Mouse (Mus musculus): Measurements from ENCODE around the gene Gprc5c.
A peak's percentile ranks its signal among the peaks of the same experiment; 100 is the strongest.

Gprc5c gene

DNA sequence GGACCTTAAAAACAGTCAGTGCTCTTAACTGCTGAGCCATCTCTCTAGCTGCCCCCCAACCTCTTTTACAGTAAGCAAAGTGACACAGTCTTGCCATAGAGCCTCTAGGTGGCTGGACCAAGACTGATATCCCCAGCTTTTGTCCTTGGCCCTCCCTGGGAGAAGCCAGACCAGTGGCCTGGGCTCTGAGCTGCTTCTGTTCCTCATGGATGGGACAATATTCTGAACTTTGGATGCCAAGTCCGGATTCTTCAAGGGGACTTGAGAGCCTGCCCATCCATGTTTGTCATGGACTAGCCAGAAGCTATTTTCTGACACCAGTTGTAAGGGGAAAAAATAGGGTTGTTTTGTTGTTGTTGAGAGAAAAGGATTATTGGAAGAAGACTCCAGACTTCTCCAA is 18.8 kb downstream of the Gprc5c start:
- DNase-seq, result no peak

DNA sequence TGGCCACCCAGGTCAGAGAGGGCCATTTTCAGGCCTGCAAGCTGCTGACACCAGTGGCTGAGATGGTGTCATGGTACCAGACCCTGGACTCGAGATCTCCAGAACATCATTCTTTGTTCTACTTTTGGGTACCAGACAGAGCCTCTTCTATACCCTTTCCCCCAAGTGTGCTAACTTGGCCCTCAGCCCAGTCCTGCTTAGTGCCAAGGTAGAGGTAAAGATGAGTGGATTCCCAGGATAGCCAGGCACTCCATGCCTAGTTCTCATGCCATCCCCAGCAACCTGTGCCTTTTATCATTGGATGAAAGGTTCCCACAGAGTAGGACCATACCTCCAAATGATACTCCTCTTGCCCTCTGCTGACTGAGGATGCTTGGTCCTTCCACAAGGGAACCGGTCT is 20.6 kb downstream of the Gprc5c start:
- no peak for DNase-seq

DNA sequence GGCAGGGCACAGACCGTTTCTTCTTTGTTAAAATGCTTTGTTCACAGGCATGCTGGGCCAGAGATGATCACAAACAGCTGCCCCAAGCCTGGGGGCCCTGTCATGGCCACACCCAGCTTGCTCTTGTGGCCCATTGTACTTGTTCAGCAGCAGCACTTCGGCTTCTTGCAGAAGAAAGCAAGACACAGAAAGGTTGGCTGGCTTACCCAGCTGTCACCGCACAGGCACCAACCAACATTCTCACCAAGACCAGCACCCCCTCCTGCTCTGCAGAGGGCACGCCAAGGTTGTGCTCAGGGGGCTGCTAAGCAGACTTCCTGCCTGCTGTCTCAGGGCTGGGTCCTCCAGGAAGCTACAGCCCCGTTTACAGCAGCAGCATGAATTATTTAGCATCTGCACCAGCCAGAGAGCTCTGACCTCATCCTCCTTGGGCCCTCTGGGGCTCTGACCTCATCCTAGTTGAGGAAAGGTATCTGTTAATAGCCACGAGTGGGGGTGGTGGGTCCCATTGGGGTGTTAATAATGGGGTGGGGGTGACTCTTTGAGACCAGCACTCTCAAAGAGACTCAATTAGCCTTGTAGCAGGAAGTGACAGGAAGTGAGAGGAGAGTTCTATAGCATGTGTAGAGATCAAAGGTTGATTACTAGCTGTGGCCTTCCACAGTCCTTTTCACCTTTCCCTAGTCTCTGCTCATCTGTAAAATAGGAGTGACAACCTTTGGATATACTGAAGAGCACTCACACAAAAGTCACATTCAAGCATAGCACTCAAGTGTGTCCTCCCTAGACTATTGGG is 22.3 kb downstream of the Gprc5c start:
- peak in 1 of 2 experiments; percentile 48 for DNase-seq

DNA sequence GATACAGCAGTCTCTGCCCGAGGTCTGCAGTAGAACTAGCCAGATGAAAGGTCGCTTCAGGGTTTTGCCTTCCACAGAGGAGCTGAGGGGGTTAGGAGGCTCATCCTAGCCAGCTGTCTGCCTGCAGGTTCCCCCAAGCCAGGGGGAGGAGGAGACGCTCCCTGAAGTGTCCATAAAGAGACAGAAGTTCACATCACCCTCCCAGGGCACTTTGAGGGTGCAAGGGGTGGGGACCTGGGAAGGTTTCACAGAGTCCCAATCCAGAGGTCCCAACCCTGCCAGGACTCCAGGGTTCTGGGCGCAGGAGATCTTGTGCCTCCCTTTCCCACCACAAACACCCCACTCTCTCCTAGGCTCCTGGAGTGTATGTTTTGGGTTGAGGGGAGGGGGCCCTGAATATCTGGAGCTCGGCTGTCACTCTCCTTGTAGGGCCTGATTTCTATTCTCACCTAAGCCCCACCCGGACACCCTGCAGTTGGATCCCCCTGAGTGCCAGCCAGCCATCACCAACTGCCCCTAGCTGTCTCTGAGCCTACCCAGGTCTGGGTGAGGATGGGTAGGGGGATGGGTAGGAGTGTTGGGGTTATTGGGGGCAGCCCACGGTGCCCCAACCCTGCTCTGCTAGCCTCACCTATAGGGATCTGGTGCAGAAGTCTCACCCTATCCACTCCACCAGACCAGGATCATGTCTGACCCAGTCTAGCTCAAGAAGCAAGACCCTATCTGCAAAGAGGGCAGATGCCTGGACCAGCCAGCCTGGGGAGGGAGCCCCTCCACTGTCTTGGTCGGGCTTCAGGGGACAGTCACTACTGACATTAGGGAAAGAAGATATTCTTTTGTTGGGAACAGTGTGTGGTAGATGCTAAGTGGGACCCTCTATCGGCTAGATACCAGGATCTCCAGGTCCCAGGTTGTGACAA is 23.5 kb downstream of the Gprc5c start:
- DNase-seq, result no peak

DNA sequence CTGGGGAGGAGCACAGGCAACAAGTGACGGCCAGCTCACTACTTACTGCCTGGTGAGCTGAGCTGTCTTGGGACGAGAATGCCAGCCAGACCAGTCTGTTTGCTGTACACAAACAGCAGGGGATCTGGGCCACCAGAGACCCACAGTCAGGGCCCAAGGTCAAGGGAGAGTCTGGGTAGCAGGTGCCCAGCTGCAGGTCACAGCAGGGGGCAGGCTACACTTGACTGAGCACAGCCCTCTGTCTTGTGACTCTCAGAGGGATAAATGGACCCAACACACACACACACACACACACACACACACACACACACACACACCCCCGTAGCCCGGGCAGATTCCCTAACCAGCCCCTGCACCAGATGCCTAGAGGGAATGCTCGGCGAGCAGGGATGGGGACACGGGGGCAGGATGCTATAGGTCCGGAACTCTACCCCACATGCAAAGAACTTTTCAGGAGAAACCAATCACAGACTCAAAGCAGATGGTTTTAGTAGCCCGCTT is 24.4 kb downstream of the Gprc5c start:
- peak; percentile 72 to 82 for DNase-seq

DNA sequence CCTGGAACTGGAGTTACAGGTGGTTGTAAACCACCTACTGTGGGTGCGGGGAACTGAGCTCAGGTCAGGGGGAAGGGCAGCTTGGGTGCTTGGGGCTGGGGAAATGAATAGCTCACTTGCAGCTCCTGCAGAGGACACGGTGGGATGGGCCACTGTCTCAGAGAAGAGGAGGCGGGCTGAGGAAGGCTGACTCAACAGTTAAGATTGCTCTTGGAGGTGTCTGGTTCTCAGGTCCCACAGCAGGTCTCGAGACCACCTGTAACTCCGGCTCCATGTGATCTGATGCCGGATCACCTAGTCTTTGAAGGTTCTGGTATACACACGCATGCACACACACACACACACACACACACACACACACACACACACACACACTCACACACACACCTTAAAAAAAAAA is 25.2 kb downstream of the Gprc5c start:
- DNase-seq, result peak; percentile 51 to 69

DNA sequence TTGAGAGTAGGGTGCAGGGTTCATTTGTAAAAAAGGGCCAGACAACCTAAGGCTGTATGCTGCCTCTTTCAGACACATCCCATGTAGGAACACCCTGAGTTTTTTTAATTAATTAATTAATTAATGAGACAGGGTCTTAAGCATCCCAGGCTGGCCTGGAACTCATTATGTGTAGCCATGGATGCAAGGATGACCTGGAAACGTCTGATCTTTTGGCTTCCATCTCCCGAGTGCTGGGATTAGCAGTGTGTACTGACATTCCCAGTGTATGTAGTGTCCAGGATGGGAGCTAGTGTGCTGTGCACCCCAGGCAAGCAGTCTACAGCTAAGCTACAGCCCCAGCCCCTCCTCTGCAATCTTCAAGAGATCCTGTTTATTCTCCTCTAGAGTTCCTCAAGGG is 25.7 kb downstream of the Gprc5c start:
- DNase-seq, result no peak

DNA sequence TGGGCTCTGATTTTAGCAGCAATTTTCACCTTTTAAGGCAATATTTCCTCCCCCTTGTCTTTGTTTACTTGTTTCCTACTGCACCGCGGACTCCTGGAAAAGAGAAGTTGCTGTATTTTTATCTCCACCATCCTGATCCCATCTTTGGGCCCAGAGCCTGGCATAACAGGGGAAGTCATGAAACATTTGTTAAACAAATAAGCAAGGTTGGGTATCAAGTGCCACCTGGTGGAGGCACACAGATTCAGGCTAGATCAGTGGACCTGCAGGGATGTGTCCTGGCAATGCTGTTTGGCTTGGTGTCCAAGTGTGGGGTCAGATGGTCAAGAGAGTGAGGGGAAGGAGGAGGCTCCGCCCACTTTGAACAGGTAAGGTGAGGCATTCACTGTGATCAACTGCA is 26.2 kb downstream of the Gprc5c start:
- DNase-seq, result peak; percentile 74 to 85

DNA sequence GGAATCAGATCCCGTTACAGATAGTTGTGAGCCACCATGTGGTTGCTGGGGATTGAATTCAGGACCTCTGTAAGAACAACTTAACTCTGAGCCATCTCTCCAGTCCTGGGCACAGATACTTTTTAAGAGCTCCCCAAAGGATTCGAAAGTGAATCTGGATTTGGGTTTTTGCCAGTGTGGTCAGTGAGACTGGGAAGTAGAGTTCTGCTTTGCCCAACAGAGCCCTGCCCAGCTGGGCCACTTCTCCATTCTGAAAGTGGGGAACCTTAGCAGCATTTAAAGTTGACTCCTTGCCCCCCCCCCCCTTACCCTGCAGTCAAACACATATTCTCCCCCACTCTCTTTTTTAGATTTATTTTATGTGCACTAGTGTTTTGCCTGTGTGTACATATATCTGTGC is 28.7 kb downstream of the Gprc5c start:
- no peak for DNase-seq

DNA sequence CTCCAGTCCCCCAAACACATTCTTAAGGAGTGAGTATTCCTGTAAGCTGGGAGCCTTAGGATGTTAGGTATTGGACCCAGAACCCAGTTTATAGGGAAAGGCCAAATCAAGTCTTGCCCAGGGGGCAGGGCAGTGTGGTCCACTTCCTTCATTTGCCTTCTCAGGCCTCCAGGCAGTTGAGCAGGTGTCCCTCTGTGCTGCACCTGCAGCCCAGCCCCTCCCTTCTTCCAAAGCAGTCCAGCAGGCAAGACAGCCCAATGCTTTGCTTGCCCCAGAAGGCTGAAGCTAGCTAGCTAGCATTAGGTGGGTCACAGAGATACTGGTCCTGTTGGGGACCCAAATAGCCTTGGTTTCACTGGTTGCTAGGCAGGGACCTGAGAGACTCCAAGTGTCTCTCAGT is 29.2 kb downstream of the Gprc5c start:
- no peak for DNase-seq

DNA sequence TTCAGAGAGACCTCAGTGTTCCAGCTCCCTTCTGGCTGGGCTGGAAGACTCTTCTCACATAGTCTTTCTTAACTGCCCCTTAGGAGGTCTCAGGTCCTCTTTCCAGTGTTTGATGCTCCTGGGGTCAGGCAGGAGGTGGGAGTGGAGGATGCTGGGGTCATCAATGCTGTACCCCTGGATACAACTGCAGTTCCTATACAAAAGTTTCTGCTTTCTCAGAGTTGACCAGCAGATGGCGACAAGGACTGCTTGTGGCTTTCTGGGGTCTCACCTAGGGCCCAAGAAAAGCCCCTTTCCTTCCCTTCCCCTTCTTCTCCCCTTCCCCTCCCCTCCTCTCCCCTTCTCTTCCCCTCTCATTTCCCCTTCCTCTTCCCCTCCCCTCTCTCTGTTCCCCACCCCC is 29.6 kb downstream of the Gprc5c start:
- peak; percentile 53 to 61 for DNase-seq

DNA sequence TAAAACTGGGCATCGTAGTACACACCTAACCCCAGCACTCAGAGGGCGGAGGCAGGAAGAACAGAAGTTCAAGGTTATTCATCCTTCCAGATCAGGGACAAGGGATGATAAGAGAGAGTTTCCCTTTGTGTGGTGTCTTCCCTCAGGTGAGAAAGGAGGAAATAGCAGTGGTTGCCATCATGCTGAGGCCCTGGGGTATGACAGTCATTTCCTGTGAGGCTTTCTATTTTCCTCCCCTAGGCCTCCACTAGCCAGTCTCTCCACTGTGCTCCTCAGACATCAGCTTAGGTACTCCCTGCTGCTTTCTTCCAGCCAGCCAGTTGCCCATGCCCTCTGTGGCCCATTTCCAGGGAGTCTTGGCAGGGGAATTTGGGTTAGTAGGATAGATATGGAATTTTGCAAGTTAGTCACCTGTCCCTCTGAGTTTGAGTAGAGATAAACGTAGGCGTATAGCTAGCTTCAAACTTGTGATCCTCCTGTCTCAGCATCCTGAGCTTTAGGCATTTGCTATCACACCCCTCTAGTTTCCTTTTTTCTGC is 32.4 kb downstream of the Gprc5c start:
- no peak for DNase-seq

DNA sequence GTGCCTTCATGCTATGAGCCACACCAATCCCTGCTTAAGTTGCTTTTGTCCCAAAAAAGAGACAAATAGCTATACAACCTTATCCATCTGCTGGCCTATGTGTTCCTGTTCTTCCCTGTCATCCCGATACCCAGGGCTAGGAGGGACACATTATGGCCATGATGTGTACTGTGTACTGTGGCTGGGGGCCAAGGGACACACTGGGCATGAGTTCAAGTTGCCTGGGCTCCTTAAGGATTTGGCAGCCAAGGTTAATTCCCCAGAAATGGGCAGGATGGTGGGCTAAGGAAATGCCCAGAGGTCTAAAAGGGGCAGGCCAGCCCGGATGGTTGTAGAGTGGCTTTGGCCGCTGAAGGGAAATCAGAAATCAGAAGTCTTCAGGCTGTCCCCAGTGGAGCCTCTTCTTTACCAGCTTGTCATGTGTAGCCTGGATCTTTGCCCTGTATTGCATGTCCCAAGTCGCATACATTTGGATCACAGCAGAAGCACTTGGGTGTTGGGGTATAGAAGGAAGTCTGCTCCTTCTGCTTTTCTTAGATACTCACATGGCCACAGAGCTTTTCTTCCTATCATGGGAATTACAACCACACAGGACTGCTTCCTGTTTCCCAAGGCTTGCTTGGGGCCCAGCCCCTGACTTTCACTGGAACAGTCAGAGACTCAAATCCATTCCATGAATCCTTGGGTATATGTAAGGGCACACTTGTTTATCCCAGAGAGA is 33.6 kb downstream of the Gprc5c start:
- no peak for DNase-seq

DNA sequence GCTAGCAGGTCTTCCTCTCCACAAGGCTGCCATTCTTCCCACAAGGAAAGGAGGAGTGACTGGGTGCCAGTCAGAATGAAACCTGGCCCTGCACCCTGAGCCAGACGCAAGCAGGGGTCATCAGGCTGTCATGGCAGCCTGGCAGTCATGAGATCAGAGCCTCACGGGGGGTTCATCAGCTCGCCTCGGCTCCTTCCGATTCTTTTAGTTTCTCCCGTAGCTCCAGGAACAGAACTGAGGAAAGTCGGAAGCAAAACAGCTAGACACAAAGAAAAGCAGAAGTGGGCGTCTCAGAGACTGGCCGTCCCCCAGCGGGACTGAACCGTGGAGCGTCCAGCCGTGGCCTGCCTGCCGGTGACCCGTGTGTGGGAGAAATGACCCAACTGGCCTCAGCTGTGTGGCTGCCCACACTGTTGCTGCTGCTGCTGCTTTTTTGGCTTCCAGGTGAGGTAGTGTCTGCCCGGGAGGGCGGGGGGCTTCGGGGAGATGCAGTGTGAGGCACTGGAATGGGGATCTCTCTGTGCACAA is 39.1 kb downstream of the Gprc5c start, which contains the start of gene Cd300a:
TSS of gene Cd300a (plus strand) at position 51 of the 528 bp plus-strand sequence.
- DNase-seq, result peak; percentile 55 to 66

DNA sequence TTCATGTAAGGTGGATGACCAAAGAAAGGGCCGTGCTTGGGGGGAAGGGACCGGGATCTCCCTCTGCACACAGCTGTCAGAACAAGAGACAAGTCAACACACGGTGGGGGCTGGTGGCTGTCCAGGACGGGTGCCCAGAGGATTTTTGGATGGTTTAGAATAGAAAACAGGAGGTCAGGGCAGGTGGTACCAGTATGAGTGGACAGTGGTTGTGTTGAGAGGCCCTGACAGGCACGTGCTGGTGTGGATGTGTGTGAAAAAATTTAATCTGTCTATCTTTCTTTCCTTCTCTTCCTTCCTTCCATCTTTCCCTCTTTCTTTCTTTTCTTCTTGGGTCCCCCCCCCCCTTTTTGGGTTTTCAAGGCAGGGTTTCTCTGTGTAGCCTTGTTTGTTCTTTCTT is 39.6 kb downstream of the Gprc5c start:
- no peak for DNase-seq

DNA sequence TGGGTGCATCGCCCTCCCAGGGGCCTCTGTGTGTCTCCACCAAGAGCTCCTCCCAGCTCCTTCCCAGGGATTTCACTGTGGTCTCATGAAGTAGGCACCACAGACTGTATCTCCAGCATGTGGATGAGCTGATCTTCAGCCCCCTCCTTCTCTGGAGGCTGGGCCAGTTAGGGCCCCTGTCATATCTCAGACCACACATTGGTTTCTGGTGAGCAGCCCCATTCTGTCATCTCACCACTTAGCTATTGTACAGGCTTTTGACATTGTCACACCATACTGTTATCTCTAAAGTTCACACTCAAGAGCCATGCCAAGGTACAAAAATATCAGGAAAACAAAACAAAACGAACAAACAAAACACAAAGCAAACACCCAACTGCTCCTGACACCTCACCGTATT is 45.1 kb downstream of the Gprc5c start:
- DNase-seq, result no peak

DNA sequence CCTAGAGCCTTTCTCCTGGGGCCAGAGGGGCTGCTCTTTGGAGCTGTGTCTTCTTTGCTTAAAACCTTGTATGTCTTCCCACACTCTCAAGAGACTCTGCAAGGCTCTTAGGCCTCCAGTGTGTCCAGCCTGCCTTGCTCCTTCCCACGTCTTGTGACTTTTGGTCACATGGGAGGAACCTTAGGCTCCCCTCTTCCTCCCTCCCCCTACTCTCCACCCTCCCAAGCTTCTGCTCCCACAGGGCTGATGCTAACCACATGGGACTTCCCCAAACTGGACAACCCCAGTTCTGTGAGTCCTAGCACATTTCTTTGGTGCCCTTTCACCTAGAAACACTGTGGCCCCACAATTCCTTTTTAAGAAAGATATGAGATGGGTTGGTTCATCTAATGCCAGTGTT is 47.1 kb downstream of the Gprc5c start:
- DNase-seq, result no peak

DNA sequence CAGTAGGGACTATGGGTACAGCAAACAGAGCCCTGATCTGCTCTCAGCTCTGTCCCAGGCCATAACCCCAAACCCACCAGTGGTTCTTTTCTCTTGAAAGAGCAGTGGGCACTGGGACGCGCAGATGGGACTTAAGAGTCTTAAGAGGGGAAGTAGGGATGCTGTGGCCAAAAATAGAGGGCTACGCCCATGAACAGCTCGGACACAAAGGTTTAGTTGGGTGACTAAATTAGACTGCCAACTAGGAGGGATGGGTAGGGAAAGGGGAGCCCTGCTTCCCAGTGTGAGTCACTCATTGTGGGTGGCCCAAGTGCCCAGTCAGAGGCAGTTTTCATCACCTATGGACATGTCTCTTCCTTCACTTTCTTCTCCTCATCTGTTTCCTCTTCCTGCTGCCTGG is 52.3 kb downstream of the Gprc5c start:
- no peak for DNase-seq

DNA sequence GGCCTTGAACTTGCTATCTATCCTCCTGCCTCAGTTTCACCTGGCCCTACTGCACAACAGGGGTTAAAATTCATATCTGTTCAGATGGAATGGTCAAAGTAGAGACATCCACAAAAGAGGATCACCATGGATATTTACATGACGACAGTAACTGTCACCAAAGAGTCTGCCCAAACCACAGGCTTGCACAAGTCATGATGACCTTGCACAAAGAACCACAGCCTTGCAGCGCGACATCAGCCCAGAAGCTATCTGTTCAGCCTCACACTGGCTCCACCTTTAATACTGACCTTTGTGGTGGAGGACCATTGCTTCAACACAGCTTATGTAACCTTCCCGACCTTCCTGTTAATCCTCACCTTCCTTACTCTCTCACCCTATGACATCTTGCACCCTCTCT is 56.6 kb downstream of the Gprc5c start:
- DNase-seq, result no peak

DNA sequence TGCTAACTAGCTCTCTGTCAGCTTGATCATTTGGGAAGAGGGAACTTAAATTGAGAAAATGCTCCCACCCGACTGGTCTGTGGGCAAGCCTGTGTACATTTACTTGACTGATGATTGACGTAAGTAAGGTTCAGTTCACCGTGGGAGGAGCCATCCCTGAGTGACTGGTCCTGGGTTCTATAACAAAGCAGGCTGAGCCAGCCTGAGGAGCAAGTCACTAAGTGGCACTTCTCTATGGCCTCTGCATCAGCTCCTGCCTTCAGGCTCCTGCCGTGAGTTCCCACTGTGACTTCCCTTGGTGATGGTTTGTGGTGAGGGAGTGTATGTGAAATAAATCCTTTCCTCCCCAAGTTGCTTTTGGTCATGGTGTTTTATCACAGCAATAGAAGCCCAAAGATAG is 57.1 kb downstream of the Gprc5c start:
- no peak for DNase-seq

DNA sequence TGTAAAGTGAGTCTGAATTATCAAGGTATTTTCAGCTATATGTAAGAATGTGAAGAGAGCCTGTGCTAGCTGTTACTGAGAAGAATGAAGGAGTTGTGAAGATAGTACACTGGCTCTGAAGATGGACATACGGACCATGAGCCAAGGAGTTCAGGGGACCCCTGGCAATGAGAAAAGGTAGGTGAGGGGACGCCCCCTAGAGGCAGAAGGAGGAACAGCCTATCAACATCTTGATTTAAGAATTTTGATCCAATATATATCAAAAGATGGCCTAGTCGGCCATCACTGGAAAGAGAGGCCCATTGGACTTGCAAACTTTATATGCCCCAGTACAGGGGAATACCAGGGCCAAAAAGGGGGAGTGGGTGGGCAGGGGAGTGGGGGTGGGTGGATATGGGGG is 58.6 kb downstream of the Gprc5c start:
- DNase-seq, result peak in 1 of 2 experiments; percentile 18

DNA sequence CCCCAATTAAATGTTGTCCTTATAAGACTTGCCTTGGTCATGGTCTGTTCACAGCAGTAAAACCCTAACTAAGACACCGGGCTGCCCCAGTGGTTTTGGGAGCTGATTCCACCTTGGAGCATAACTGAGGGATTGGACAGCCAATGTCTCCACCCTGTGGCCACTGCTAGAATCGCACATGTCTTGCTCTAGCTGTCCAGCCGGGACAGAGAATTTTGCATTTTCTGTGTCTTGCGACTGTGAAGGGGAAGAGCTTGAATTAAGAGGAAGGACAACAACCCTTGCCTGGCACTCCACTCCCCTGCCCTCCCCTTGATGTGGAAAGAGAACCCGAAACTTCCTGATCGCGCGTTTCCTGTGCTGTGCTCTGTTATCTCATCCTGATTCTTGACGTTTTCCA is 61.9 kb downstream of the Gprc5c start:
- DNase-seq, result peak; percentile 88 to 90

DNA sequence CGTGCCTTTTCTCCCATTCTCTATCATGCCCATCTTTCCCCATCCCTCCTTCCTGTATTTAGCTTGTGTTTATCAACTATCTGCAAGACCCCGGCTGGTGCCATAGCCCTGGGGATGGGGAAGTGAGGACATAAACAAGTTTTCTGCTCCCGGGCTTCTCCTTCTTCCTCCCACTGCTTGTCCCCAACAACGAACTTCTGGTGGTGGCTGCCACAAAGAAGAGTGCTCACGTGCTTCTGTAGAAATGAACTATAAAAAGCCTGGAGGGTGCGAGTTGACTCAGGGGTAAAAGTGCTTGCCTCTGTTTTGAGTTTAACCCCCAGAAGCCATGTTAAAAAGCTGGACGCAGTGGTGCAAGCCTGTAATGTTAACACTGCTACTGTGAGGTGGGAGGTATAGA is 64.0 kb downstream of the Gprc5c start:
- no peak for DNase-seq

Measured in kidney, postnatal 4 days (tissue).